9 mouse cellular contexts compared by ENCODE assay signal in genomic region chr9:107984052-107984753, GRCm38 (mm10). TPM values are rescaled to one million over a fixed set of nuclear protein-coding genes. Genes with fewer than 3 reads are reported as not detected.
DNase-seq lines count a peak whose midpoint lies in the region; ATAC-seq and TF ChIP-seq lines count a peak whose summit lies in the region.
"Had no signal": no experiment of that assay in that cellular context is flagged by ENCODE, and none has a peak within 500 bp of the region (broad histone marks: within the 10 kb centered on the region; RNA-seq: fewer than 3 reads in every experiment).

No protein-coding gene starts in this region.

- H3K27me3 ChIP-seq in lung, embryonic 14.5 days (ENCODE audit: insufficient read depth, low read length), result no peaks in the 10 kb centered on the region
- H3K27me3 ChIP-seq in forebrain, embryonic 13.5 days, result peaks cover 21% of the 10 kb centered on the region
- H3K27me3 ChIP-seq in kidney, embryonic 16.5 days (ENCODE audit: insufficient read depth, low read length), result no peaks in the 10 kb centered on the region; the same call in 1 of the 2 replicates
- peaks cover 7% of the 10 kb centered on the region for H3K27me3 ChIP-seq in midbrain, embryonic 16.5 days (ENCODE audit: control insufficient read depth, insufficient read depth, low read depth, low read length)
- H3K27me3 ChIP-seq: Patski had no signal

- peaks cover 25% of the 10 kb centered on the region for H3K4me1 ChIP-seq in lung, embryonic 14.5 days (ENCODE audit: insufficient read depth)
- peaks cover 42% of the 10 kb centered on the region for H3K4me1 ChIP-seq in forebrain, embryonic 13.5 days
- H3K4me1 ChIP-seq in kidney, embryonic 16.5 days (ENCODE audit: insufficient read depth, low read length), result peaks cover 35% of the 10 kb centered on the region
- peaks cover 10% of the 10 kb centered on the region for H3K4me1 ChIP-seq in midbrain, embryonic 16.5 days (ENCODE audit: control insufficient read depth, insufficient read depth, low read length)

- peak overlapping the region; percentile 54 for H3K4me3 ChIP-seq in lung, embryonic 14.5 days (ENCODE audit: low read depth, low read length)
- H3K4me3 ChIP-seq in forebrain, embryonic 13.5 days, result peak overlapping the region; percentile 60
- H3K4me3 ChIP-seq in kidney, embryonic 16.5 days (ENCODE audit: low read length), result peak overlapping the region; percentile 60
- peak overlapping the region; percentile 49; the same call in 1 of the 2 replicates for H3K4me3 ChIP-seq in midbrain, embryonic 16.5 days (ENCODE audit: low read depth, low read length)

- DNase-seq in lung, embryonic 14.5 days, result peak; percentile 40
- DNase-seq in lung, postnatal 14 days, result no peak
- no peak for DNase-seq in right cerebral cortex, postnatal 10 days (ENCODE audit: low spot score in 2 of 2)

- H3K9ac ChIP-seq in lung, embryonic 14.5 days, result peak overlapping the region; percentile 74
- 0 out of 2 replicates have a peak overlapping the region, but pooled peaks have one; percentile 58 for H3K9ac ChIP-seq in forebrain, embryonic 13.5 days
- H3K9ac ChIP-seq in kidney, embryonic 16.5 days (replicated peaks; ENCODE audit: low read length), result peak overlapping the region; percentile 68
- H3K9ac ChIP-seq in midbrain, embryonic 16.5 days (ENCODE audit: low read depth, low read length), result peak overlapping the region; percentile 59

- H3K9me3 ChIP-seq in lung, embryonic 14.5 days (ENCODE audit: low read depth, low read length), result no peaks in the 10 kb centered on the region
- H3K9me3 ChIP-seq in forebrain, embryonic 13.5 days (replicated peaks), result no peaks in the 10 kb centered on the region
- H3K9me3 ChIP-seq in kidney, embryonic 16.5 days (ENCODE audit: low read length), result no peaks in the 10 kb centered on the region
- no peaks in the 10 kb centered on the region for H3K9me3 ChIP-seq in midbrain, embryonic 16.5 days (replicated peaks; ENCODE audit: control insufficient read depth, low read length, poor library complexity, severe bottlenecking)

- peaks cover 15% of the 10 kb centered on the region; the same call in 1 of the 2 replicates for H3K36me3 ChIP-seq in lung, embryonic 14.5 days (ENCODE audit: insufficient read depth)
- no peaks in the 10 kb centered on the region for H3K36me3 ChIP-seq in forebrain, embryonic 13.5 days (ENCODE audit: poor library complexity, severe bottlenecking)
- H3K36me3 ChIP-seq in kidney, embryonic 16.5 days (ENCODE audit: insufficient read depth, low read length), result no peaks in the 10 kb centered on the region
- no peaks in the 10 kb centered on the region for H3K36me3 ChIP-seq in midbrain, embryonic 16.5 days (ENCODE audit: control insufficient read depth, insufficient read depth, low read length)

- WGBS in lung, embryonic 14.5 days, result 31% methylated on average over 19 of the region's 19 CpGs
- WGBS in forebrain, embryonic 13.5 days, result 83% methylated on average over 19 of the region's 19 CpGs
- WGBS in kidney, embryonic 16.5 days, result 36% methylated on average over 19 of the region's 19 CpGs
- WGBS in midbrain, embryonic 16.5 days, result 76% methylated on average over 19 of the region's 19 CpGs

- TF ChIP-seq CTCF in lung, embryonic 14.5 days (IDR thresholded peaks at IDR 0.05; ENCODE audit: low read depth), result no peak

- no peak for ATAC-seq in lung, embryonic 14.5 days (ENCODE audit: insufficient read depth)
- ATAC-seq in forebrain, embryonic 13.5 days, result no peak
- ATAC-seq in kidney, embryonic 16.5 days (ENCODE audit: low FRiP score, low TSS enrichment), result no peak
- no peak for ATAC-seq in midbrain, embryonic 16.5 days
- no peak for ATAC-seq in megakaryocyte progenitor cell, adult 5-6 weeks (replicated peaks; ENCODE audit: poor library complexity)
- no peak for ATAC-seq in activated CD4-positive, CD25-positive, alpha-beta regulatory T cell, adult 4 months
- ATAC-seq: Patski had no signal

- H3K27ac ChIP-seq in lung, embryonic 14.5 days (ENCODE audit: low read depth), result peak overlapping the region; percentile 100
- no peak overlapping the region for H3K27ac ChIP-seq in forebrain, embryonic 13.5 days
- peak overlapping the region; percentile 99 for H3K27ac ChIP-seq in kidney, embryonic 16.5 days (ENCODE audit: low read length)
- H3K27ac ChIP-seq in midbrain, embryonic 16.5 days (ENCODE audit: low read length), result peak overlapping the region; percentile 58

- H3K4me2 ChIP-seq in lung, embryonic 14.5 days, result peak overlapping the region; percentile 93
- peak overlapping the region; percentile 89 for H3K4me2 ChIP-seq in forebrain, embryonic 13.5 days
- peak overlapping the region; percentile 58 for H3K4me2 ChIP-seq in kidney, embryonic 16.5 days (replicated peaks; ENCODE audit: low read depth, low read length)
- peak overlapping the region; percentile 89 for H3K4me2 ChIP-seq in midbrain, embryonic 16.5 days (ENCODE audit: low read length)

RNA-seq across cellular contexts. Expression of gene Gm20661, which starts 1.3 kb away (rescaled TPM):
- 4.0 and 4.5 TPM in 2 replicates for polyA plus RNA-seq in lung, embryonic 14.5 days (2014; fragmentation: Nextera tagmentation; extraction: Ambion mirVana)
- 0.44 and 0.62 TPM in 2 replicates for polyA plus RNA-seq in forebrain, embryonic 13.5 days (2015; fragmentation: Nextera tagmentation; extraction: Ambion mirVana)
- polyA plus RNA-seq in kidney, embryonic 16.5 days (2015; fragmentation: Nextera tagmentation; extraction: Ambion mirVana), result 5.3 and 7.5 TPM in 2 replicates
- polyA plus RNA-seq in midbrain, embryonic 16.5 days (2015; fragmentation: Nextera tagmentation; extraction: Ambion mirVana), result 0.65 and 0.67 TPM in 2 replicates
- total RNA-seq in megakaryocyte progenitor cell, adult 5-6 weeks (2015), result 0.49 TPM in 1 of 2 replicates, not detected in the other
- not detected in 2 replicates for total RNA-seq in megakaryocyte progenitor cell, adult 5-6 weeks (2017)
- not detected for polyA plus RNA-seq in activated CD4-positive, CD25-positive, alpha-beta regulatory T cell, adult 4 months (2017; shearing (Covaris generic))
- polyA plus RNA-seq: Patski had no signal

RNA-seq across cellular contexts. Expression of gene Inka1, which starts 1.5 kb away (rescaled TPM):
- 74.2 and 81.8 TPM in 2 replicates for polyA plus RNA-seq in lung, embryonic 14.5 days (2014; fragmentation: Nextera tagmentation; extraction: Ambion mirVana)
- polyA plus RNA-seq in forebrain, embryonic 13.5 days (2015; fragmentation: Nextera tagmentation; extraction: Ambion mirVana), result 10.8 and 11.1 TPM in 2 replicates
- polyA plus RNA-seq in kidney, embryonic 16.5 days (2015; fragmentation: Nextera tagmentation; extraction: Ambion mirVana), result 68.0 and 79.4 TPM in 2 replicates
- polyA plus RNA-seq in midbrain, embryonic 16.5 days (2015; fragmentation: Nextera tagmentation; extraction: Ambion mirVana), result 16.7 and 17.6 TPM in 2 replicates
- total RNA-seq in megakaryocyte progenitor cell, adult 5-6 weeks (2015), result 13.7 and 23.2 TPM in 2 replicates
- total RNA-seq in megakaryocyte progenitor cell, adult 5-6 weeks (2017), result 18.2 and 22.6 TPM in 2 replicates
- polyA plus RNA-seq in activated CD4-positive, CD25-positive, alpha-beta regulatory T cell, adult 4 months (2017; shearing (Covaris generic)), result under 1 TPM; 0.33 to 0.51 TPM

RNA-seq across cellular contexts. Expression of gene Cdhr4, which starts 8.1 kb away (rescaled TPM):
- 7.7 and 8.3 TPM in 2 replicates for polyA plus RNA-seq in lung, embryonic 14.5 days (2014; fragmentation: Nextera tagmentation; extraction: Ambion mirVana)
- 0.69 and 1.3 TPM in 2 replicates for polyA plus RNA-seq in forebrain, embryonic 13.5 days (2015; fragmentation: Nextera tagmentation; extraction: Ambion mirVana)
- polyA plus RNA-seq in kidney, embryonic 16.5 days (2015; fragmentation: Nextera tagmentation; extraction: Ambion mirVana), result 10.5 and 11.8 TPM in 2 replicates
- 1.2 and 1.4 TPM in 2 replicates for polyA plus RNA-seq in midbrain, embryonic 16.5 days (2015; fragmentation: Nextera tagmentation; extraction: Ambion mirVana)
- total RNA-seq in megakaryocyte progenitor cell, adult 5-6 weeks (2015), result 0.35 and 0.61 TPM in 2 replicates
- not detected in 2 replicates for total RNA-seq in megakaryocyte progenitor cell, adult 5-6 weeks (2017)
- polyA plus RNA-seq in activated CD4-positive, CD25-positive, alpha-beta regulatory T cell, adult 4 months (2017; shearing (Covaris generic)), result 1 to 10 TPM in 1 of 2 experiments, under 1 TPM in 1; 0.93 to 2.5 TPM
- polyA plus RNA-seq: Patski had no signal

RNA-seq across cellular contexts. Expression of gene Uba7, which starts 8.9 kb away (rescaled TPM):
- polyA plus RNA-seq in lung, embryonic 14.5 days (2014; fragmentation: Nextera tagmentation; extraction: Ambion mirVana), result 18.1 and 18.8 TPM in 2 replicates
- 2.7 and 3.1 TPM in 2 replicates for polyA plus RNA-seq in forebrain, embryonic 13.5 days (2015; fragmentation: Nextera tagmentation; extraction: Ambion mirVana)
- polyA plus RNA-seq in kidney, embryonic 16.5 days (2015; fragmentation: Nextera tagmentation; extraction: Ambion mirVana), result 20.2 and 22.2 TPM in 2 replicates
- polyA plus RNA-seq in midbrain, embryonic 16.5 days (2015; fragmentation: Nextera tagmentation; extraction: Ambion mirVana), result 3.7 and 4.7 TPM in 2 replicates
- 29.6 and 34.4 TPM in 2 replicates for total RNA-seq in megakaryocyte progenitor cell, adult 5-6 weeks (2015)
- 30.1 and 34.7 TPM in 2 replicates for total RNA-seq in megakaryocyte progenitor cell, adult 5-6 weeks (2017)
- 100 to 1,000 TPM; 132 to 138 TPM for polyA plus RNA-seq in activated CD4-positive, CD25-positive, alpha-beta regulatory T cell, adult 4 months (2017; shearing (Covaris generic))

RNA-seq across cellular contexts. Expression of gene Gm20662, which starts 11.9 kb away (rescaled TPM):
- 0.30 and 0.37 TPM in 2 replicates for polyA plus RNA-seq in lung, embryonic 14.5 days (2014; fragmentation: Nextera tagmentation; extraction: Ambion mirVana)
- 0.52 TPM in 1 of 2 replicates, not detected in the other for polyA plus RNA-seq in forebrain, embryonic 13.5 days (2015; fragmentation: Nextera tagmentation; extraction: Ambion mirVana)
- 0.64 and 1.1 TPM in 2 replicates for polyA plus RNA-seq in kidney, embryonic 16.5 days (2015; fragmentation: Nextera tagmentation; extraction: Ambion mirVana)
- 0.83 and 0.97 TPM in 2 replicates for polyA plus RNA-seq in midbrain, embryonic 16.5 days (2015; fragmentation: Nextera tagmentation; extraction: Ambion mirVana)
- total RNA-seq in megakaryocyte progenitor cell, adult 5-6 weeks (2015), result not detected in 2 replicates
- 1.9 TPM in 1 of 2 replicates, not detected in the other for total RNA-seq in megakaryocyte progenitor cell, adult 5-6 weeks (2017)
- polyA plus RNA-seq in activated CD4-positive, CD25-positive, alpha-beta regulatory T cell, adult 4 months (2017; shearing (Covaris generic)), result not detected
- polyA plus RNA-seq: Patski had no signal
